ENCODE assay signal across 11 mouse cellular contexts in the genomic region with DNA sequence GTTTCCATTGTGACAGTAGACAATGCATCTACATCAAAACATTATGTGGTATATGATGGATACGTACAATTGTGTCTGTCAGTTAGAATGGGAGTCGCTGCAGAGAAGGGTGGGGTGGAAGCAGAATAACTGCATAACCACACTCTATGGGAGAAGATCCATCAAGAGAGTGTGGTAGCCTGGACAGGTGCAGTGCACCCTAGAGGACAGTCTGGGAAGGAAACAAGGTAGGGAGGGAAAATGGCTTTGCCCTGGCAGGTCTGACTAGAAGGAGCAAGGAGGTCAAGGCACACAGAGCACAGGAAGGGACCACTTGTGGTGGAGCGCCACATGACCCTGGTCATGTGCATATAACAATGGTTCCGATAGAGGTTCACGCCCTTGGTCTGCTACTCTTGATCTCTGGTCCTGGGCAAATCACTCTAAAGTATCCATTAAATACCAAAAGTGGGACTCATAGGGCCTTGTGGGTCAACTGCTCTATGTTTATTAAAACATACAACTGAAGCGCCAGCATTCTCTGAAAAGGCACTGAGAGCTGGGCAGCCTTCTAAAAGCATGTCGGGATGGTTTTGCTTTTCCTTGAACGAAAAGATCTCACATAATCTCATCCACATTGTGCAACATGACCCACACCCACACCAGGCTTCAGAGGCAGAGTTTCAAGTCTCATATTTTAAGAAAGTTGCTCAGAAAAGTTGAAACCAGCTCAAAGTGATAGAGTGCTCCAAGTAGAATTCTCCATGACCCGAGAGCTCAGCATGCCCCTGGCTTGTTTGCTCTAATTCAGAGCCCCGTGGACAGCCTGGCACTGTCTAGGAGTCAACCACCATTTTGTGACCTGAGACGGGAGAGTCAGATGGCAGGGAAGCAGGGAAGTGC.
DNase-seq lines count a peak whose midpoint lies in the region; ATAC-seq lines count a peak whose summit lies in the region.
"Had no signal": no experiment of that assay in that cellular context is flagged by ENCODE, and none has a peak within 500 bp of the region (broad histone marks: within the 10 kb centered on the region; RNA-seq: fewer than 3 reads in every experiment).

No protein-coding gene starts in this region.

- 91% methylated on average over 11 of the region's 11 CpGs for WGBS in forebrain, embryonic 12.5 days
- 94% methylated on average over 11 of the region's 11 CpGs for WGBS in forebrain, embryonic 11.5 days
- 89% methylated on average over 11 of the region's 11 CpGs for WGBS in intestine, embryonic 16.5 days
- 87% methylated on average over 11 of the region's 11 CpGs for WGBS in intestine, embryonic 15.5 days
- WGBS in limb, embryonic 10.5 days, result 94% methylated on average over 11 of the region's 11 CpGs

- H3K27me3 ChIP-seq in forebrain, embryonic 12.5 days, result no peaks in the 10 kb centered on the region
- H3K27me3 ChIP-seq in forebrain, embryonic 11.5 days (ENCODE audit: control insufficient read depth, insufficient read depth, low read length), result no peaks in the 10 kb centered on the region
- no peaks in the 10 kb centered on the region for H3K27me3 ChIP-seq in intestine, embryonic 16.5 days (replicated peaks; ENCODE audit: control insufficient read depth, insufficient read depth, low read length)
- no peaks in the 10 kb centered on the region for H3K27me3 ChIP-seq in intestine, embryonic 15.5 days (replicated peaks)
- H3K27me3 ChIP-seq in limb, embryonic 10.5 days (ENCODE audit: low read depth, poor library complexity, severe bottlenecking), result no peaks in the 10 kb centered on the region
- H3K27me3 ChIP-seq: megakaryocyte, embryonic 14.5 days had no signal

- ATAC-seq in forebrain, embryonic 12.5 days (ENCODE audit: low FRiP score), result no peak
- no peak for ATAC-seq in forebrain, embryonic 11.5 days (replicated peaks; ENCODE audit: low FRiP score)
- ATAC-seq in intestine, embryonic 16.5 days, result no peak
- ATAC-seq in intestine, embryonic 15.5 days, result no peak

- H3K4me1 ChIP-seq in forebrain, embryonic 12.5 days, result peaks cover 52% of the 10 kb centered on the region
- peaks cover 10% of the 10 kb centered on the region; the same call in 1 of the 2 replicates for H3K4me1 ChIP-seq in forebrain, embryonic 11.5 days (replicated peaks; ENCODE audit: control insufficient read depth, insufficient read depth, low read length)
- peaks cover 19% of the 10 kb centered on the region for H3K4me1 ChIP-seq in intestine, embryonic 16.5 days (ENCODE audit: control insufficient read depth, insufficient read depth, low read length)
- H3K4me1 ChIP-seq in intestine, embryonic 15.5 days (replicated peaks), result peaks cover 20% of the 10 kb centered on the region
- peaks cover 46% of the 10 kb centered on the region for H3K4me1 ChIP-seq in limb, embryonic 10.5 days

- no peak for DNase-seq in forebrain, embryonic 11.5 days (ENCODE audit: low spot score)
- peak; percentile 50 for DNase-seq in adipocyte (ENCODE audit: low spot score)
- no peak for DNase-seq in limb, embryonic 10.5 days (ENCODE audit: low spot score)
- DNase-seq in adrenal gland, adult 8-10 months, result no peak
- DNase-seq in spleen, postnatal 4 days (ENCODE audit: low spot score in 2 of 2), result no peak
- DNase-seq: cerebellum, postnatal 25 days; right cerebral cortex, postnatal 25 days had no signal

- no peak overlapping the region for H3K9ac ChIP-seq in forebrain, embryonic 12.5 days
- no peak overlapping the region for H3K9ac ChIP-seq in forebrain, embryonic 11.5 days (ENCODE audit: low read length)
- H3K9ac ChIP-seq in intestine, embryonic 16.5 days (ENCODE audit: low read depth, low read length), result no peak overlapping the region
- H3K9ac ChIP-seq in intestine, embryonic 15.5 days, result no peak overlapping the region

- H3K4me3 ChIP-seq in forebrain, embryonic 12.5 days (replicated peaks), result no peak overlapping the region
- H3K4me3 ChIP-seq in forebrain, embryonic 11.5 days (ENCODE audit: low read depth, low read length), result no peak overlapping the region
- no peak overlapping the region for H3K4me3 ChIP-seq in intestine, embryonic 16.5 days (ENCODE audit: low read length)
- H3K4me3 ChIP-seq in intestine, embryonic 15.5 days (replicated peaks), result no peak overlapping the region
- H3K4me3 ChIP-seq in limb, embryonic 10.5 days, result no peak overlapping the region
- H3K4me3 ChIP-seq: megakaryocyte, embryonic 14.5 days had no signal

- no peak overlapping the region for H3K4me2 ChIP-seq in forebrain, embryonic 12.5 days
- no peak overlapping the region for H3K4me2 ChIP-seq in forebrain, embryonic 11.5 days (ENCODE audit: low read depth, low read length, severe bottlenecking)
- H3K4me2 ChIP-seq in intestine, embryonic 16.5 days (ENCODE audit: low read depth, low read length), result no peak overlapping the region
- no peak overlapping the region for H3K4me2 ChIP-seq in intestine, embryonic 15.5 days (replicated peaks)

- H3K36me3 ChIP-seq in forebrain, embryonic 12.5 days (replicated peaks), result peaks cover 3% of the 10 kb centered on the region; the same call in 1 of the 2 replicates
- H3K36me3 ChIP-seq in forebrain, embryonic 11.5 days (ENCODE audit: control insufficient read depth, insufficient read depth, low read length), result no peaks in the 10 kb centered on the region
- no peaks in the 10 kb centered on the region for H3K36me3 ChIP-seq in intestine, embryonic 16.5 days (ENCODE audit: control insufficient read depth, insufficient read depth, low read length)
- H3K36me3 ChIP-seq in intestine, embryonic 15.5 days, result no peaks in the 10 kb centered on the region
- H3K36me3 ChIP-seq in limb, embryonic 10.5 days, result peaks cover 17% of the 10 kb centered on the region

- H3K27ac ChIP-seq in forebrain, embryonic 12.5 days, result peak overlapping the region; percentile 60; the same call in 1 of the 2 replicates
- H3K27ac ChIP-seq in forebrain, embryonic 11.5 days (ENCODE audit: low read depth, low read length), result no peak overlapping the region
- H3K27ac ChIP-seq in intestine, embryonic 16.5 days (ENCODE audit: low read length), result 0 out of 2 replicates have a peak overlapping the region, but pooled peaks have one; percentile 19
- H3K27ac ChIP-seq in intestine, embryonic 15.5 days, result no peak overlapping the region
- H3K27ac ChIP-seq in limb, embryonic 10.5 days, result peak overlapping the region; percentile 68; the same call in 1 of the 2 replicates

- no peaks in the 10 kb centered on the region for H3K9me3 ChIP-seq in forebrain, embryonic 12.5 days
- no peaks in the 10 kb centered on the region for H3K9me3 ChIP-seq in forebrain, embryonic 11.5 days (ENCODE audit: control insufficient read depth, low read length)
- H3K9me3 ChIP-seq in intestine, embryonic 16.5 days (ENCODE audit: control insufficient read depth, low read length), result no peaks in the 10 kb centered on the region
- H3K9me3 ChIP-seq in intestine, embryonic 15.5 days, result no peaks in the 10 kb centered on the region
- no peaks in the 10 kb centered on the region for H3K9me3 ChIP-seq in limb, embryonic 10.5 days (replicated peaks)
- H3K9me3 ChIP-seq: megakaryocyte, embryonic 14.5 days had no signal

Comparison
In these comparisons a context has a peak if more than half of its experiments do, and no peak if none do; other contexts are left out.
1. H3K27ac ChIP-seq: peak in forebrain, embryonic 12.5 days (single experiment), intestine, embryonic 16.5 days (single experiment) and limb, embryonic 10.5 days (single experiment); none in forebrain, embryonic 11.5 days (single experiment) and intestine, embryonic 15.5 days (single experiment).